In the genomic region with DNA sequence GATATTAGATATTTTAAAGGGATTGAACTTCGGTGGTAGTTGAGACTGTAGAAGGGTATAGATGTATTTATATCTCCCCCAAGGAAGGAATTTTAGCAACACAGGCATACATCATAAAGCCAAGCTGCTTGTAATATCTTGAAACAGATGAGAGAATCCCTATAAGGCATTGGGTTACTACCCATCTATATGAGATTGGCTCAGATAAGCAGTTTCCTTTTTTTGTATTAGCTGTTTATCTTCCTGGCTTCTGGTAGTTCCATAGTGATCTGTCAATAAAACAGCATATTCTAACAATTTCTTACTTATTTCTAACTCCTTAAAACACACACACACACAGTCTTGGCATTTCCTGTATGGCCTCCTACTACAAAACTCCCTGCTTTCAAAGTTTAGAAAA, we compare ENCODE assay signal across 20 mouse cellular contexts. TPM values are rescaled to one million over a fixed set of nuclear protein-coding genes. Genes with fewer than 3 reads are reported as not detected.
"Had no signal": no experiment of that assay in that cellular context is flagged by ENCODE, and none has a peak within 500 bp of the region (broad histone marks: within the 10 kb centered on the region; RNA-seq: fewer than 3 reads in every experiment).

No protein-coding gene starts in this region.

- H3K27me3 ChIP-seq: liver, embryonic 13.5 days; liver, embryonic 15.5 days; lung, embryonic 15.5 days; midbrain, embryonic 13.5 days; midbrain, embryonic 15.5 days; neural tube, embryonic 12.5 days had no signal

- H3K27ac ChIP-seq: liver, embryonic 13.5 days; lung, embryonic 15.5 days; midbrain, embryonic 13.5 days; midbrain, embryonic 15.5 days; neural tube, embryonic 12.5 days had no signal

- H3K9ac ChIP-seq: liver, embryonic 13.5 days; liver, embryonic 15.5 days; liver, postnatal 0 days; lung, embryonic 15.5 days; midbrain, embryonic 13.5 days; midbrain, embryonic 15.5 days; neural tube, embryonic 12.5 days had no signal

- H3K36me3 ChIP-seq: liver, embryonic 13.5 days; liver, embryonic 15.5 days; lung, embryonic 15.5 days; midbrain, embryonic 10.5 days; midbrain, embryonic 13.5 days; midbrain, embryonic 15.5 days; neural tube, embryonic 12.5 days had no signal

- DNase-seq: liver, embryonic 13.5 days; liver, postnatal 0 days; lung, adult 2 months; lung, postnatal 14 days; lung, postnatal 36 days; retina, postnatal 1 day; right cerebral cortex, adult 18-20 months; right cerebral cortex, postnatal 25 days; right cerebral cortex, postnatal 4 days; spleen, adult 18-20 months; thymus, adult 18-20 months; thymus, postnatal 14 days; thymus, postnatal 36 days had no signal

- H3K9me3 ChIP-seq: liver, embryonic 13.5 days; liver, embryonic 15.5 days; lung, embryonic 15.5 days; midbrain, embryonic 10.5 days; midbrain, embryonic 13.5 days; midbrain, embryonic 15.5 days; neural tube, embryonic 12.5 days had no signal

RNA-seq across cellular contexts. Expression of gene Mansc1, which starts 7.6 kb away (rescaled TPM):
- total RNA-seq: neutrophil, adult 5-6 weeks had no signal
